8 mouse cellular contexts compared by ENCODE assay signal in the genomic region with DNA sequence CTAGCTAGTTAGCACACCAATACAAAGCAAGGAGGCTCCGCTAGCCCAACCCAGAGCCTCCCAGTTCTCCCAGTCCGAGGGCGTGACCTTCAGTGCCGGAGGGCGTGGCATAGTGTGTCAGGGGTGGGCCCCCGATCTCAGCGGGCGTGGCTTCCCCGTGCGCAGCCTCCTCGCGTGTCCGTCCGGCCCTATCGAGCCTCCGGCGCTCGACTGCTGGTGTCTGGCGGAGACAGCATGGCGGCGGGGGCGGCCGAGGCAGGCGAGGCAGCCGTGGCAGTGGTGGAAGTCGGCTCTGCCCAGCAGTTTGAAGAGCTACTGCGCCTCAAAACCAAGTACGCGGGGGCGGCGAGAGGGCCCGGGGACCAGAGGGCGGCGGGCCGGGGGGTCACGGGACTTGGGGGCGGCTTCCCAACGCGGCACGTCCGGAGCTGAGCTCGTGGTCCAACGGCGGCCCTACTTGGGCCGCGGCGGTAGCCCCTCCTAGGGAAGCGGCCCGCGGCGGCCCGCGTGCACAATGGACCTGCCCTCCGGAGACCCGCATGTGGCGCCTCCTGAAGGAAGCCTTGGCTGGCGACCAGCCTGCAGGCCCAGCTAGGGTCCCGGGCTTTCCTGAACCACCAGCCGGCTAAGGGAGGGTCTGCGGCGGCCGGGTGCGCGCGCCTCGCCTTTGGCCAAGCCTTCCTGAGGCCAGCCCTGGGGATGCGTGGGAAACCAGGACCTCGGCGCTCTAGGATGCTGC. TPM values are rescaled to one million over a fixed set of nuclear protein-coding genes. Genes with fewer than 3 reads are reported as not detected.
DNase-seq lines count a peak whose midpoint lies in the region; ATAC-seq and TF ChIP-seq lines count a peak whose summit lies in the region.

A gene (plus strand): TSS at position 175 of the 739 bp plus-strand sequence.

- H3K27ac ChIP-seq in embryonic facial prominence, embryonic 14.5 days (replicated peaks; ENCODE audit: low read depth, low read length), result peak within 1 kb of the TSS; percentile 85
- H3K27ac ChIP-seq in heart, adult 2 months, result peak within 1 kb of the TSS; percentile 81
- peak within 1 kb of the TSS; percentile 86 for H3K27ac ChIP-seq in limb, embryonic 13.5 days
- H3K27ac ChIP-seq in midbrain, embryonic 16.5 days (ENCODE audit: low read length), result peak within 1 kb of the TSS; percentile 87

- under 1% methylated on average over 38 of the region's 69 CpGs for WGBS in embryonic facial prominence, embryonic 14.5 days
- under 1% methylated on average over 68 of the region's 69 CpGs for WGBS in heart, adult 2 months
- WGBS in limb, embryonic 13.5 days, result under 1% methylated on average over 69 of the region's 69 CpGs
- under 1% methylated on average over 55 of the region's 69 CpGs for WGBS in midbrain, embryonic 16.5 days

- H3K36me3 ChIP-seq in embryonic facial prominence, embryonic 14.5 days (ENCODE audit: control insufficient read depth, insufficient read depth, low read length), result no peaks in the 10 kb centered on the region; the same call in 1 of the 2 replicates
- H3K36me3 ChIP-seq in heart, adult 2 months (ENCODE audit: control insufficient read depth, insufficient read depth, low read length), result 0 out of 2 replicates have a peak, but pooled peaks cover 2% of the 10 kb centered on the region
- no peaks in the 10 kb centered on the region for H3K36me3 ChIP-seq in limb, embryonic 13.5 days
- H3K36me3 ChIP-seq in midbrain, embryonic 16.5 days (ENCODE audit: control insufficient read depth, insufficient read depth, low read length), result no peaks in the 10 kb centered on the region

- no peak for TF ChIP-seq CTCF in heart, adult 2 months (IDR thresholded peaks at IDR 0.05)

- H3K9me3 ChIP-seq in embryonic facial prominence, embryonic 14.5 days (ENCODE audit: control insufficient read depth, low read length), result no peaks in the 10 kb centered on the region
- H3K9me3 ChIP-seq in limb, embryonic 13.5 days, result no peaks in the 10 kb centered on the region
- no peaks in the 10 kb centered on the region for H3K9me3 ChIP-seq in midbrain, embryonic 16.5 days (replicated peaks; ENCODE audit: control insufficient read depth, low read length, poor library complexity, severe bottlenecking)

- DNase-seq in 3T3-L1 (ENCODE audit: low read depth, low spot score), result peak; percentile 94
- DNase-seq in adrenal gland, postnatal 4 days (ENCODE audit: low spot score in 2 of 2), result peak; percentile 88
- peak; percentile 97 for DNase-seq in embryonic facial prominence, embryonic 14.5 days (ENCODE audit: low spot score)
- peak; percentile 98 for DNase-seq in heart, adult 2 months
- peak; percentile 96 to 97 for DNase-seq in kidney, adult 8-10 months
- DNase-seq in spleen, postnatal 10 days (ENCODE audit: low spot score in 2 of 2), result peak; percentile 87 to 96

- 0 out of 2 replicates have a peak, but pooled peaks cover 3% of the 10 kb centered on the region for H3K79me2 ChIP-seq in heart, adult 2 months (replicated peaks; ENCODE audit: control insufficient read depth, insufficient read depth, low read length)

- peak; percentile 96 for ATAC-seq in embryonic facial prominence, embryonic 14.5 days (ENCODE audit: low read depth)
- peak; percentile 97 for ATAC-seq in limb, embryonic 13.5 days (ENCODE audit: low FRiP score, low read depth)
- ATAC-seq in midbrain, embryonic 16.5 days, result peak; percentile 95

- intact Hi-C loops in heart, adult 2 months (cut with DNase I), result loop anchor here (1.0 kb wide), 1 partner anchor 27 kb away; a partner anchor contains a TSS

- H3K4me1 ChIP-seq in embryonic facial prominence, embryonic 14.5 days (ENCODE audit: control insufficient read depth, insufficient read depth, low read length), result peaks cover 7% of the 10 kb centered on the region
- H3K4me1 ChIP-seq in heart, adult 2 months (ENCODE audit: control insufficient read depth, insufficient read depth, low read length), result peaks cover 9% of the 10 kb centered on the region
- H3K4me1 ChIP-seq in limb, embryonic 13.5 days, result peaks cover 17% of the 10 kb centered on the region
- H3K4me1 ChIP-seq in midbrain, embryonic 16.5 days (ENCODE audit: control insufficient read depth, insufficient read depth, low read length), result peaks cover 20% of the 10 kb centered on the region

- H3K27me3 ChIP-seq in embryonic facial prominence, embryonic 14.5 days (replicated peaks; ENCODE audit: control insufficient read depth, insufficient read depth, low read length), result no peaks in the 10 kb centered on the region
- H3K27me3 ChIP-seq in heart, adult 2 months (ENCODE audit: control insufficient read depth, insufficient read depth, low read length), result no peaks in the 10 kb centered on the region
- H3K27me3 ChIP-seq in limb, embryonic 13.5 days, result no peaks in the 10 kb centered on the region
- no peaks in the 10 kb centered on the region for H3K27me3 ChIP-seq in midbrain, embryonic 16.5 days (ENCODE audit: control insufficient read depth, insufficient read depth, low read depth, low read length)

- H3K9ac ChIP-seq in embryonic facial prominence, embryonic 14.5 days (ENCODE audit: low read depth, low read length), result peak within 1 kb of the TSS; percentile 90
- peak within 1 kb of the TSS; percentile 85 for H3K9ac ChIP-seq in heart, adult 2 months (ENCODE audit: low read depth, low read length)
- peak within 1 kb of the TSS; percentile 95 for H3K9ac ChIP-seq in limb, embryonic 13.5 days
- H3K9ac ChIP-seq in midbrain, embryonic 16.5 days (ENCODE audit: low read depth, low read length), result peak within 1 kb of the TSS; percentile 94

- peak within 1 kb of the TSS; percentile 73 for H3K4me3 ChIP-seq in embryonic facial prominence, embryonic 14.5 days (ENCODE audit: low read depth, low read length)
- peak within 1 kb of the TSS; percentile 74 for H3K4me3 ChIP-seq in heart, adult 2 months
- H3K4me3 ChIP-seq in limb, embryonic 13.5 days, result peak within 1 kb of the TSS; percentile 98
- peak within 1 kb of the TSS; percentile 100 for H3K4me3 ChIP-seq in midbrain, embryonic 16.5 days (ENCODE audit: low read depth, low read length)

- peak within 1 kb of the TSS; percentile 76 for H3K4me2 ChIP-seq in embryonic facial prominence, embryonic 14.5 days (ENCODE audit: low read depth, low read length)
- H3K4me2 ChIP-seq in limb, embryonic 13.5 days (replicated peaks), result peak within 1 kb of the TSS; percentile 81
- peak within 1 kb of the TSS; percentile 69 for H3K4me2 ChIP-seq in midbrain, embryonic 16.5 days (ENCODE audit: low read length)

- TF ChIP-seq EP300 in heart, adult 2 months (IDR thresholded peaks at IDR 0.05; ENCODE audit: insufficient read depth, low read depth, low read length), result no peak

- TF ChIP-seq POLR2A in heart, adult 2 months (IDR thresholded peaks at IDR 0.05; ENCODE audit: insufficient read depth, low read depth, low read length), result peak; percentile 65

RNA-seq across cellular contexts. Expression of the gene that starts here (rescaled TPM):
- total RNA-seq in adrenal gland, postnatal 4 days (2021), result 100 to 1,000 TPM; 102 to 103 TPM
- polyA plus RNA-seq in embryonic facial prominence, embryonic 14.5 days (2014; fragmentation: Nextera tagmentation; extraction: Ambion mirVana), result 266 and 278 TPM in 2 replicates
- total RNA-seq in heart, adult 2 months (2021), result 100 to 1,000 TPM; 123 to 147 TPM
- 86.0 and 94.9 TPM in 2 replicates for polyA plus RNA-seq in heart, adult 2 months (2012; rRNA removed)
- polyA plus RNA-seq in limb, embryonic 13.5 days (2015; fragmentation: Nextera tagmentation; extraction: Ambion mirVana), result 252 and 253 TPM in 2 replicates
- polyA plus RNA-seq in midbrain, embryonic 16.5 days (2015; fragmentation: Nextera tagmentation; extraction: Ambion mirVana), result 248 and 254 TPM in 2 replicates

Comparison
In these comparisons a context has a peak if more than half of its experiments do, and no peak if none do; other contexts are left out.
1. Peak in every context shown above with its lines: DNase-seq, ATAC-seq, H3K4me3 ChIP-seq and H3K27ac ChIP-seq.